Mouse (Mus musculus) limb, embryonic 14.5 days (tissue): ENCODE measurements at regions not wholly inside any gene's neighbourhood (a gene's known extent, or its start where the extent isn't known, plus 50 kb on each side); places are given as distances from the start of the nearest gene placed in this dataset.

ENCODE experiments used
- ATAC-seq: fragments of 200-750 bp; cut with Nextera tagmentation; 2 replicates; pipeline ENCODE4 v1.8.0; 2017; ENCODE audit warnings: low read depth, moderate number of reproducible peaks, moderate TSS enrichment; ENCODE audit not compliant: low FRiP score
- DNase-seq: peaks from one replicate; pipeline ENCODE4 v3.0.0-alpha.2; 2015; ENCODE audit warnings: low spot score
- H3K27ac ChIP-seq: fragments of 300-500 bp; sonication (generic); replicated peaks from 2 replicates; pipeline ENCODE4 v1.5.1; 2014; ENCODE audit warnings: low read depth, mild to moderate bottlenecking, low read length, moderate library complexity, mixed read lengths
- H3K27me3 ChIP-seq: fragments of 300-500 bp; sonication (generic); 2 replicates; pipeline ENCODE4 v1.6.1; 2014; ENCODE audit warnings: low read length, mixed read lengths; ENCODE audit not compliant: control insufficient read depth, insufficient read depth
- H3K36me3 ChIP-seq: fragments of 300-500 bp; sonication (generic); 2 replicates; pipeline ENCODE4 v1.6.1; 2014; ENCODE audit warnings: mild to moderate bottlenecking, low read length, moderate library complexity, mixed read lengths; ENCODE audit not compliant: control insufficient read depth, insufficient read depth
- H3K4me1 ChIP-seq: fragments of 300-500 bp; sonication (generic); 2 replicates; pipeline ENCODE4 v1.6.1; 2014; ENCODE audit warnings: antibody characterized with exemption, low read length, mixed read lengths; ENCODE audit not compliant: control insufficient read depth, insufficient read depth
- H3K4me2 ChIP-seq: fragments of 300-500 bp; sonication (generic); replicated peaks from 2 replicates; pipeline ENCODE4 v1.6.1; 2014; ENCODE audit warnings: low read depth, mild to moderate bottlenecking, low read length, moderate library complexity; ENCODE audit not compliant: severe bottlenecking
- H3K4me3 ChIP-seq: fragments of 300-500 bp; sonication (generic); replicated peaks from 2 replicates; pipeline ENCODE4 v1.5.1; 2014; ENCODE audit warnings: low read length
- H3K9ac ChIP-seq: fragments of 300-500 bp; sonication (generic); 2 replicates; pipeline ENCODE4 v1.6.1; 2014; ENCODE audit warnings: mild to moderate bottlenecking, low read depth, low read length, moderate library complexity; ENCODE audit not compliant: severe bottlenecking
- H3K9me3 ChIP-seq: fragments of 300-500 bp; sonication (generic); 2 replicates; pipeline ENCODE4 v1.6.1; 2016; ENCODE audit warnings: low read length; ENCODE audit not compliant: control insufficient read depth
- POLR2A ChIP-seq: fragments of 200-500 bp; IDR thresholded peaks from 2 replicates; pipeline ENCODE4 v1.8.0; 2012; ENCODE audit warnings: inconsistent platforms, mild to moderate bottlenecking, moderate library complexity, borderline replicate concordance; ENCODE audit not compliant: insufficient read depth, insufficient read length; ENCODE audit errors: extremely low read depth
- WGBS: fragments of 180-500 bp; shearing (Covaris S2); extraction: QIAGEN DNeasy Blood & Tissue Kit; methylation state at CpG from one replicate; pipeline ENCODE4 v1.1.7; 2014; 5-methylcytosine and 5-hydroxymethylcytosine counted together

- no peaks in the 10 kb centered on the region for H3K36me3 ChIP-seq
- H3K4me1 ChIP-seq = peaks cover 7% of the 10 kb centered on the region
- H3K9me3 ChIP-seq = no peaks in the 10 kb centered on the region
- no peak overlapping the region for H3K4me3 ChIP-seq
- no peaks in the 10 kb centered on the region for H3K27me3 ChIP-seq
- WGBS = 39% methylated on average over 7 of the region's 7 CpGs
- peak; percentile 67; the same call in 1 of the 2 replicates for ATAC-seq
- no peak overlapping the region for H3K4me2 ChIP-seq
- TF ChIP-seq POLR2A = no peak
- H3K27ac ChIP-seq = no peak overlapping the region
- peak; percentile 74 for DNase-seq
- H3K9ac ChIP-seq = no peak overlapping the region
Observed at GRCm38 (mm10) chr7:75398904-75399724, 56.2 kb upstream of the Akap13 start.

GRCm38 (mm10) chr7:75400471-75400870, 54.9 kb upstream of the Akap13 start:
- Histone ChIP-seq H3K27me3 (no peaks in the 10 kb centered on the region), H3K27ac (no peak overlapping the region), H3K9ac (no peak overlapping the region), H3K9me3 (no peaks in the 10 kb centered on the region), H3K4me2 (no peak overlapping the region), H3K36me3 (no peaks in the 10 kb centered on the region), H3K4me1 (peaks cover 7% of the 10 kb centered on the region), H3K4me3 (no peak overlapping the region)
- DNase-seq = no peak
- no peak for TF ChIP-seq POLR2A
- ATAC-seq = no peak
- WGBS = 69% methylated on average over 2 of the region's 2 CpGs

- Histone ChIP-seq H3K9me3 (no peaks in the 10 kb centered on the region), H3K36me3 (no peaks in the 10 kb centered on the region), H3K4me2 (no peak overlapping the region), H3K9ac (no peak overlapping the region), H3K27me3 (no peaks in the 10 kb centered on the region), H3K27ac (no peak overlapping the region), H3K4me1 (no peaks in the 10 kb centered on the region), H3K4me3 (no peak overlapping the region)
- ATAC-seq = no peak
- DNase-seq = no peak
- TF ChIP-seq POLR2A = no peak
- WGBS = 64% methylated on average over 3 of the region's 3 CpGs
Observed at GRCm38 (mm10) chr7:75404955-75405354, 50.4 kb upstream of the Akap13 start.
